Mouse (Mus musculus) yolk sac, embryonic 10.5 days (tissue): ENCODE measurements around the gene Crip1.

ENCODE experiments used
- DNase-seq: peaks from one replicate; pipeline ENCODE4 v3.0.0-alpha.2; 2017; ENCODE audit warnings: low spot score

Crip1 gene

DNA sequence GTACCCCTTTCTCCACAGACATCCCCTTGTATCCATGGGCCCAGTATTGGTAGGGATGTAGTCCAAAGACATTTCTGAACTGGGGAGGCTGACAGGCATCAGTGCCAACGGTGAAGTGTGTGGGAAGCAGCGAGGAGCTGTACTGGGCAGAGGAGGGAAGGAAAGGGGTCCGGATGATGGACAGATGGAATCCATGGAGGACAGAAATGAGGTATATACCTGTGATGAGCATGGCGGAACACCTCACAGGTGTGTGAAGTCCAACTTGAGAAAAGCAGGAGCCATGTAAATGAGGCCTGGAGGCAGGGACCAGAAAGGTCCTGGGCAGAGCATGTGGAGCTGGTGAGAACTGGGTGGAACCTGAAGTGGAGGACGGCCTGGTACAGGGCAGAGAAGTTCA is 525 bp upstream of the Crip1 start:
- DNase-seq = no peak

DNA sequence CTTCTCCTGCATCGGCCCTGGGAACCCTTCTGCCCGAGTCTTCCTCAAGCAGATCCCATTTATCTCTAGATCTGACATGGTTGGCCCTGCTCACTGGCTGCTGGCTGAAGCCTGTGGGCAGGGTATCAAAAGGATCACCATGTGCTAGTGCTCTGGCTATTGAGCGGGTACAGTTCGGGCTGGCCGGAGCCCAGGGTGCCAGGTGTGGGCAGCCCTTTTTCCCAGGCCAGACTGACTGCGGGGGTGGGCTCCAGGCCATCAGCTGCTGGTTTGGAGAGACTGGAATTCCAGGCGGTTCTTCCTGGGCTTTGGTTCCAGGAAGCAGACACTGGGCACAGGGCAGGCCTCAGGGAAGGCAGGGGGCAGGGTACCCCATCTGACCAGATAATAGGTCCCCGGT is 1.4 kb downstream of the Crip1 start:
- DNase-seq = no peak

DNA sequence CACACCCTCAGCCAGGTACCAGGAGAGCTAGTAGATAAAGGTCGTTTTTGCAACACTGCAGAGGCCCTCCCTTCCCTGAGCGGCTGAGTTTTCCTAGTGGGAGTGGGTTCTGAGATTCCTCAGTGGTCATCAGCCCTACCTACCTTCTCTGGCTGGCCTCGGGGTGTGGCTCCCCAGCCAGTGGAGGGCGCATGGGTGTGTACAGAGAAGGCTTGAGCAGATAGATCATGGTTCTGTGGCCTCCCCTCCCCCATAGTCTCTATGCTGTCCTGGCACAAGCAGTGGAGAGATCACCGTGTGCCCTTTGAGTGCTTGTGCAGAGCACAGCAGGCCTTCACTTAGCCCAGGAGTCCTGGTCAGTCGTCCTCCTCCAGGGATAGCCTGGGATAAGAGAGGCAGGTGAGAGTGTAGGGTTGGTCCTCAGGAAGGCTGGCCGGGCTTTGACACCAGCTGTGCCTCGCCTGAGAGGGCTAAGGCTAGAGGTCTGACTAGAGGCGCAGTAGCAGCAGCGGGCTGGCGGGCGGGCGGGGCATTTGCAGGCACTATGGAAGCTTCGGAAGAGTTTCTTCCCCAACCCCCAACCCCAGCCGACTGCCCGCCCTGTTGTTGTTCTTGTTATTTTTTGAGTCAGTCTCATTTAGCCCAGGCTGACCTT is 2.4 kb downstream of the Crip1 start:
- peak; percentile 61 for DNase-seq

DNA sequence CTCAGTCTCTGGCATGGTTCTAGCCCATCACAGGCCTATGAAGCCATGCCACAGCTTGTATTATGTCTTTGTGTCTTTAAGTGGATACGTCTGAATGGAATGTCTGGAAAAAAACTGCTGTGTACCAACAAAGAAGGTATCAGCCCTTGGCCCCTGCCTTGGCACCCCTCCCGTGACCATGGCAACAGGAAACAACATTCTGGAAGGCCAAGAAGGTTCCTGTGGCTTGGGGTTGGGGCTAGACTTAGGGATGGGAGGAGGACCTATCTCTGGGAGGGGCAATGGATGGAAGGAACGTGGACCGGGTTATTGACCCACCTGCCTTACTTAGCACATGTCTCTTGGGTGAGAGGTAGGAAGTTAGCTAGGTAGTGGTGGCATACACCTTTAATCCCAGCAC is 3.2 kb downstream of the Crip1 start:
- DNase-seq = no peak

DNA sequence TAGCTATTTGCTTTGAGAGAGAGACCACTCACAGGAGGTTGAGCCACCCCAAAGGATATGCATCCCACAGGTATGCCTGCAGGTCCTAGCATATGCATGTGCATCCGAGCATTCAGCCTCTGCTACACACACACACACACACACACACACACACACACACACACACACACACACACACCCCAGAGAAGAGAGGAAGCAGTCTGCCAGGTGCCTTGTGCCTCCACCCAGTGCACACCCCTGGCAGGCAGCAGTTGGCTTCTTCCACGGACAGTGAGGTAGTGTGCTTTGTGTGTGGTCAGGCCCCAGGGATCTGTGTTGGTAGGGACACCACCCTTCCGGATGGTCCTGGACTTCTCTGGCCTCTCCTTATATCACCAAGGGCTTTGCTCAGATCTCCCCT is 3.8 kb downstream of the Crip1 start:
- DNase-seq = no peak

DNA sequence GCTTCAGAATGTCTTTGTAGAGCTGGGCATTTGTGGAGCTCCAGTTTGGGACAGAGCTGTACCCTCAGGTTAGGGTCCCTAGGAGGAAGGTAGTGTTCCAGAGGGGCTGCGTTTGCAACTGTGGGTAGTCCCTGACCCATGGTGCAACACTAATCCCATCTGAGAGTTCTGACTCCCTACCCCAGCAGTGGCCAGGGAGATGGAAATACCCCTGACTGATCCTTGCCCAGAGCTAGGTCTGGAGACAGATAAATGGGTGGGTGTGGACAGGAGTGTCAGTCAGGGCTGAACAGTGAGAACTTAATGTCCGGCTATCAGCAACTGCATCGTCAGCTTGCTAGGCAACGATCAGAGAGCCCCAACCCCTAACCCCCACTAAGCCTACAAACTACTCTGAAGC is 4.5 kb downstream of the Crip1 start:
- no peak for DNase-seq

DNA sequence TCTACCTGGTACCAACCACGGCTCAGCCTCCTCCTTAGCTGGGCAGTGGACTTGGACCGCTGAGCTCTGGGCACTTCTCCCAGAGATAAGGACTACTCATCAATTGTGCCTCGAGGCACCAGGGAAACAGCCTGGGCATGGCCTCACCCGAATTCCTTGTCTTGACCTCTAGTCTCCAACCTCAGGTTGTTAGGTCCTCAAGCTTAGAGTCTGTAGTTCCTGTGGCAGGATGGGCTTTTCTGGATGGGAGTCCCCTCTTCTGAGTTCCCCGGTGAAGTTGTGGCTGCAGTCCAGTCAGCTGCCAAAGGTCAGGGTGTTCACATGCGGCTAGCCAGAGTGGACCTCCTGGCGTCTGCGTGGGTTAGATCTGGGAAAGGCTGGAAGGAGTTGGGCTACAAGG is 4.9 kb downstream of the Crip1 start:
- no peak for DNase-seq

DNA sequence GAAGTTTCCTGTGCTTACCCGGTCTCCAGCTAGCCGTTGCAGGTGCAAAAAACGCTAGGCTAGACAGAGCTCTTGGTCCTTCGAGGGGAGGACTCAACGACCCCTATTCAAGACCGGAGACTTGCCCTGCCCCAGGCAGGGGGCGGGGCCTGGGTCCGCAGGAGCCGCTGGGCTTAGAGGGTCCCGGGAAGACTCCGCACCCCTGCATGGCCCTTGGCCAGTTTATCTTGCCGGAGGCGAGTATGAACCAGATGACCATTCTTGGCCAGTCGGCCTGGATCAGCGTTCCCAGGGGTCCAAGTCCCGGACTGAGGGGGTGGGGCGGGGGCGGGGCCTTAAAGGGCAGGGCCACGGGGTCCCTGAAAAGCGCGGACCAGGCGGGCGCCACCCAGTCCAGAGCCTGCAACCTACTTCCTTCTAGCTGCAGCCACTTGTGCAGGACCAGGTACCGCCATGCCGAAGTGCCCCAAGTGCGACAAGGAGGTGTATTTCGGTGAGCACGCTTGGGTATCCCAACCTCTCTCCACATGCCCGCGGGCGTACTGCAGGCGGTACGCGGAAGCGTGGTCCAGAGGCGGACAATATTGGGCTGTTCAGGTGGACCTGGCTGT is 5.7 kb downstream of the Crip1 start:
- peak; percentile 88 for DNase-seq

DNA sequence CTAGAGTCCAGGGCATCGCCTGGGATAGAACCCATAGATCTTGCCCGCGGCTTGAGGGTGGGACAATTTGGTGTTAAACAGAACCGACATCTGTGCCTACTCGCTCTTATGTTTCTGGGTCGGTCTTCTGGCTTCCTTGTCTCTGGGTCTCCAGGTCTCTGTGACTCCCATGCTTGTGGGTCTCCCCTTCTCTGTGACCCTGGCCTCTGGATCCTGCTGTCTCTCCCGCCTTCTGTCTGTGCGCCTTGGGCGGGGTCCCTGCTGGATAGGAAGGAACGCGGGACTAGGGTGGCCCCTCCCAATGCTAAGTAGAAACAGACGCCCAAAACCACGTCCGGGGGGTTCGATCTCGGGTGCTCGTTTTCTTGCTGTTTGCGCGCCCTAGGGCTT is 6.2 kb downstream of the Crip1 start:
- DNase-seq = no peak

DNA sequence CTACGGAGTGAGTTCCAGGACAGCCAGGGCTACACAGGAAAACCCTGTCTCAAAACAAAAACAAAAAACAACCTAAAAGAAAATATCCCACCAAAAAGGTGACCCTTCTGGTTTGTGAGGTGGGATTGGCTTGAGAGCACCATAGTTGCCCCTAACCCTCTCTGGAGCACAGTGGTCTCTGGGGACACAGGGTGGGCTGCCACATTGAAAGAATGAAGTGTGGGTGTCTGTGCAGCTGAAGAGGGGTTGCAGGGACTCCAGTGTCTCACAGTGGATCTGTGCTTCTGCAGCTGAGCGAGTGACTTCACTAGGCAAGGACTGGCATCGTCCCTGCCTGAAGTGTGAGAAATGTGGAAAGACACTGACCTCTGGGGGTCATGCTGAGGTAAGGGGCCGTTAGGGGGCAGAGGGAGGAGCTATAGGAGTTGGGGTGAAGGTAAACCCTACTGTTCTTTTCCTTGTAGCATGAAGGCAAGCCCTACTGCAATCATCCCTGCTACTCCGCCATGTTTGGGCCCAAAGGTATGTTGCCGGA is 6.9 kb downstream of the Crip1 start:
- DNase-seq = no peak

DNA sequence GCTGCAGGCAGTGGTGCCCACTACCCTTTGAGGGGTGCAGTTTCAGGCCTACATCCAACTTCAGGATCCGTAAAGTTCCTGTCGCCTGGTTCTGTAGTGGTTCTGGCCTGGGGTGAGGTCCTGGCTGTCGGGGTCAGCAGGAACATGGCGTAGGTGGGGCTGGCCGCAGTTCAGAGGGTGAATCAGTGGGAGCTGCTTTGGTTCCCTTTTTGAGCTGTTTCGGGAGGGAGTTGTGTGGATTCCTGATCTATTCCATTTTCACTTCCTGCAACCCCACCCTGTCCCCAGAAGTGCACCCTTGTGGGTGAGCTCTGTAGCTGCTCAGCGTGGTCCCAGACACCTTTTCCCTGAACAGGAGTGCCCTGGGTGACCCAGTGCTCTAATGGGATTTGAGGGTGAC is 7.9 kb downstream of the Crip1 start:
- DNase-seq = no peak

DNA sequence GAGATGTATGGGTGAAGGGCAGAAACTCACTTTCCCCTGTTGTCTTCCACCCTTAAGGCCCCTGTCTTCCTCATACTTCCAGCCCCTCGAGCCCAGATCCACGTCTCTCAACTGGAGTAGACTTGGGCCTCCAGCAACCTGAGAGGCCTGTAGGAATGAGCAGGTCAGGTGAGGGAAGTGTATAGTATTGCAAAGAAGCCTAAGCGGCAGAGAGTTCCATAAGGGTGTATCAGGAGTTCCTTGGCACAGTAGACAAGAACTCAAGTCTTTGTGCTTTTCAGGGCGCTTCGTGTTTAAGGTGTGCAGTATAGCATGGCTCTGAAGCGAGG is 8.6 kb downstream of the Crip1 start:
- DNase-seq = no peak

DNA sequence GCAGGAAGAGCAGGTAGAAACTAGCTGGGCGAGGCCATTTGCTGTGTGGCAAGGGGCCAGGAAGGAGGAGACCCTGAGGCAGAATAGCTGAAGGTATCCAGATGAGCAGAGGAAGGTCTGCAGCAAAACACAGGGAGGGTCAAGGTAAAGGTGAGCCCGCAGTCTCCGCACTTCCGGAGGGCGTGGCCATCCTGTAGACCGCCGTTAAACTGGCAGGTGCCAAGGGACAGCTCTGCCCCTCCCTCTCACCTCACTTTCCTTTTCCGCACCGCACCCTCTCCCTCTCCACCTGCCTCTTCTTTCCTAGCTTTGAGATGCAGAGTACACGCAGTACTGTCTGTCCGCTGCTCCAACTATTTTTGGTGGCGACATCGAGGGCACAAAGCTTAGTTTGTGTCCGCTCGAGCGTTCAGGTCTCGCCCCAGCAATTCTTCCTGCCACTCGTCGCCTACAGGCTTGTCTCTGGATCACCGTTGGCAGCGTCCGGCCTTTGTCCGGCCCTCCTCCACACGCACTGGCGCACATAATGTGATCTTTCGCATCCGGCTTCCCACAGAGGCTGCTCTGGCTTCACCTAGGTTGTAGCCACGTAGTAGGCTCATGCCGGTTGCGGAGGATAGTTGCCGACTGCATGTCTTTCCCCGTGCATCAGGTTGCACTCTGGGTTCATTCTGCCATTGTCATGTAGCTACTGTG is 9.1 kb downstream of the Crip1 start:
- DNase-seq = peak; percentile 55

DNA sequence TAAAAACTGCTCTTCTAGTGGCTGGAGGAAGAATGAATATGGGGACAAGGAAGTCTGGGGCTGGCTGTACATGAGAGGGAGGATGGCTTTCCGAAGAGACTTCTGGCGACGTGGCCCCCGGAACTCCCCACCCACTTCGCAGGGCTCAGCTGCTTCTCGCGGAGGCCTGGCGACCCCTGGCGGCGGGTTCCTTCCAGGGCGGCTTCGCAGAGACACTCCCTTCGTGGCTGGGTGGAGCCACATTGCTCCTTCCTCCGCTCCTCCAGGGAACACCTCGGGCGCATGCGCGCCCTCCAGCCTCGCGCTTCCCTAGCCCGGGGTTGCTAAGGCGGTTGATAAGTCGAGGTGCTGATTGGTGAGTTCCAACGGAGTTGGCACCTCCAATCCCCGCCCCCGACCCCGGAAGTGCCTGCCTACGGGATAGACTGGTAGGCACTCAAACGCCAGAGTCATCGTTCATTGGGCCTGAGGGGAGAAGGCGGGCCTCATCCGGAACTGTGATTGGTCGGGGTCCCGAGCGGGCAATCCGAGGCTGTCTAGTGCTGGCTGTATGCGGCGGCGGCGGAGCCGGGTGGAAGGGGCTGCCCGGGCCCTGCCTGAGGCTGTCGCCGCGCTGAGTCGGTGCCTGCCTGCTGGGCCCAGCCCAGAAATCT is 9.9 kb downstream of the Crip1 start, which contains the start of gene Tedc1:
Gene Tedc1, plus strand, starts transcription at position 535 of the 653 bp plus-strand sequence.
- peak; percentile 99 for DNase-seq

DNA sequence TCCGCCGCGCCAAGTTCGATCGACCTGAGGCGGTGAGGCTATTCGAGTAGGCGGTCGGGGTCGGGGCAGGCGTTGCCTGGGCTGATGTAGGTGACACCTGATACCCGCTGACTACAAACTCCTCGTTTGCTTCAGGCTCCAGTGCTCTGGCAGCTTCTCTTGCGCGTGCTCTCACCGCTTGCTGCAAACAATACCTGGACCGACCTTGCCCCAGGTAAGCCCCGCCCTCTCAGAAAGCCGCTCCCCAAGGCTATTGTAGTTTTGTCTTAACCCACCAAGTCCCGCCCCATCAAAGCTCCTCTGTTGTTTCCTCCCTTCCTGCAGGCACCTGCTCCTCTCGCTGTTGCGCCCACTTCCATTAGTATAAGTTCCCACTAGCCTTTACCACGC is 10.4 kb downstream of the Crip1 start:
- no peak for DNase-seq

DNA sequence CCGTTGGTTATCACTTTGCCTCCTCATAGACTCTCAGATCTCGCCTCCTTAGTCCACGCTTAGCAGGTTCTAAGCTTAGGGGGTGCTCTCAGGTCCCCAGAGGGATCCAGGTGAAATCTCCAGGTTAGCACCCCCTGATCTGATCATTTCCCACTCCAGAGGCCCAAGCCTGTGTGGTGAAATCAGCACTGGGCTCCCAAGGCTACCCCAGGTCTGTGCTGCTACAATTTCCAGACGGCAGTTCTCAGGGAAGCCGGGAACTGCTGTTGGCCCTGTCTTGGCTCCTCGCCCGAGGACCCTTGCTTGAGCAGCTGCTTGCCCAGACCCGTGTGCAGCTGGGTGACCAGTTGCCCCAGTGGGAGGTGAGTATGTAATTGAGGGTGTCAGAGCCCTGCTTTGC is 10.9 kb downstream of the Crip1 start:
- no peak for DNase-seq

DNA sequence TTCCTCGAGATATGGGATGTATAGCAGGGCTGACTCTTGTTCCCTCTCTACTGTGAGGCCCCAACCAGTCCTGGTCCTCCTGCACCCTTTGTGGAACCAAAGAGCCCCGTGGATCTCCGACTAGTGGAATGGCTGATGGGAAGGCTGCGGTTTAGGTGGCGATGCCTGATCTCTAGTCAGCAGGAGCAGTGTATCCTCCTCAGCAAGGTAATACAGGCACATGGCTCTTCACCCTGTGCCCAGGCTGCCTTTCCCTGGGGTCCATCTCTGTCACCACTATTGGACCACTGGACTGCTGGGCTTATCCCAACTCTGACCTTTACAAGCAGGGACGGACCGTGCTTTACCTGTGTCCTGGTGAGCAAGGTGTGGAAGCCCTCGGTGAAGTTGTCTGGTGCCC is 11.4 kb downstream of the Crip1 start:
- no peak for DNase-seq

DNA sequence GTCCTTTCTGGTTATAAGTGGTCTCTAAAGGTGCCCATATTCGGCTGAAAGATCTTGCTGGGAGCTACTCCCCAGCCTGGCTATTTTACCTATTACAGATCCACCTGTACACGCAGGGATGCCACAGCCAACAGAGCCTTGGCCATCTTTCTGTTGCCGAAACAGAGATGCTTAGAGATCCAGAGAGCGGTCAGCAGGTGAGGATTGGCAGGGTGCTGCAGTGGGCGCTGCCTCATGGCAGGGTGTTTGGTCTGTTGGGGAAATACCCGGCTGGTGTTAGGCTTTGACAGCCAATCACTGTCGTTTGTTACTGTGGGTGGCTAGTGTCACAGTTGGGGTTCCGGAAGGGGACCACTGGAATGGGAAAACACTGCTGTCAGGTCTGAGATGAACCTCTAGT is 11.9 kb downstream of the Crip1 start:
- no peak for DNase-seq

DNA sequence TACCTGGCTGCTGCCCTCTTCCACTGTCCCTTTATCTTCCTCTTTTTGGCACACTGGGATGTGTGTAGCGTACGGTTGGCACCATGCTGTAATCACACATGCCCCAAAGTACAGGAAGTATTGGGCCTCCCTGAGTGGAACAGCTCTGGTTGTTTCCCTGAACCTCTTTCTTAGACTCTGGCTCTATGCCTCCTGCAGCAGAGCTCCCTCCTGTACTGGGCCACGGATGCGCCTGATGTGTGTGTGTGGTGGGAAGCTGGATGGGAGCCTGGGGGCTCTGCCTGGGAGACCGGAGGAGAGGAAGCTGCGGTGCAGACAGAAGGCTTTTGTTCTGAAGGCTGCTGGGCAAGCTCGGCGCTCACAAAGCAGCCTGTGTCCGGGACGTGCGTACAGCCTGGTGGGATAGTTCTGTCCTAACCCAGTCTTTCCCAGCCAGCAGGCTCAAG is 17.5 kb downstream of the Crip1 start:
- no peak for DNase-seq

DNA sequence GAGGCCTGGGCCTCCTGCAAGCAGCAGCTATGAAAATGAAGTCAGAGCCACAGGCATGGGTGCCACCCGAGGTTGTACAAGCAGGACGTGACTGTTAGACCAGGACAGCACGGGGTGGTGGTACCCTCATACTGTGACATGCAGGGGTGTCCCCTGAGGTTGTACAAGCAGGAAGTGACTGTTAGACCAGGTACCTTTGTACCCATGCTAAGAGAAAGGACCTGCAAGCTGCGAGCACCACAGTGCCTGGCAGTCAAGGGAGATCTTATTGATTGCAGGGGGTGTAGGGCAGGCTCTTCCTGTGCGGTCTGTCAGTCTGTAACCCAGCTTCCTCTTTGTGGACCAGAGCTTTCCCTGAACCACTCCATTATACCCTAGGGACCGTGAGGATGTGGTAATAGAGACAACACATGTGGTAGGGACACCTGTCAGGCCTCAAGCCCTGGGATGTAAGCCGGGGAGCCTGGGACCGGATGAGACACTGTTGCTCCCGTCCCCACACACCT is 22.0 kb downstream of the Crip1 start:
- DNase-seq = no peak

DNA sequence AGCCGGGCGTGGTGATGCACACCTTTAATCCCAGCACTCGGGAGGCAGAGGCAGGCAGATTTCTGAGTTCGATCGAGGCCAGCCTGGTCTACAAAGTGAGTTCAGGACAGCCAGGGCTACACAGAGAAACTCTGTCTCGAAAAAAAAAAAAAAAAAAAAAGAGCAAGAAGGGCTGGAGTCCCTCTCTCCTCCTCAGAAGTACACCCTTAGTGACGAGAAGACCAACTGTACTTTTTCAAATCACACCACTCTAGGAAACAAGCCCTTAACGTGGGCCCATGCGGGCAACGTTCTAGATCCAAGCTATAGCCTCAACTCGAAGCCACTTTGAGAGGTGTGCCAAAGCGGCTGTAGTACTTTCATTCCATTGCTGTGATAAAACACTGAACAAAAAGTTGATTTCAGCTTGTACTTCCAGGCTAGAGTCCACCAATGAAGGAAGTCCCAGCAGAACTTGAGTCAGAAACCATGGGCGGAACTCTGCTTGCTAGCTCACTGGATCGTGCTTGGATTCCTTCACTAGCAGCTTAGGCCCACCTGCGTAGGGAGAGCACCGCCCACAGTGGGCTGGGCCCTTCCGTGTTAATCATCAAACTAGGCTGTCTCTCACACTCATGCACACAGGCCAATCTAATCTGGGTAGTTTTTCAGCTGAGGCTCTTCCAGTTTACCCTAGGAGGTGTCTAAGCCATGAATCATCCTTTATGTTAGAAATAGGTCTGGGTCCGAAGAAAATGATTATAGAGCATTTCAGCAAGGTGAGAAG is 31.0 kb downstream of the Crip1 start:
- DNase-seq = peak; percentile 52

DNA sequence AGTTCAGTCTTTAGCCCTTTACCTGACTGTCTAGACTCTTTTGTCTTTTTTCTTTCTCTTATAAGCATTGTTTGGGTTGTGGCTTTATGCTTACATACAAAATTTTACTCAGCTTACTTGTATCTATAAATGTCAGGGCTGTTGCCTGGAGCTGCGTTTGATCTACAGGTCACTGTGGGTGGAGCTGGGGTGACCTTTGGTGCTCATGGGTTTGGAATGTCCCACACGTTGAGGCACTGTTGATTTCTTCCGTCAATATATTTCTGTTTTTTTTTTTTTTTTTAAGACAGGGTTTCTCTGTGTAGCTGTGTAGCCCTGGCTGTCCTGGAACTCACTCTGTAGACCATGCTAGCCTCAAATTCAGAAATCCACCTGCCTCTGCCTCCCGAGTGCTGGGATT is 34.9 kb downstream of the Crip1 start:
- DNase-seq = no peak
